Mouse (Mus musculus): ENCODE data around the gene Smim17. TPM values are rescaled to one million over a fixed set of nuclear protein-coding genes. Genes with fewer than 3 reads are reported as not detected.
A peak's percentile ranks its signal among the peaks of the same experiment; 100 is the strongest.
"Not testable (repeated sequence)": the region's sequence is repeated elsewhere in the genome, so short reads cannot be mapped to it uniquely, and the experiment has no call there.

The Smim17 gene
- polyA plus RNA-seq, 1 experiment from 2014 or later, result not detected

GRCm38 (mm10) chr7:6430342-6430741 is 31.8 kb downstream of the Smim17 start:
- H3K27me3 ChIP-seq (ENCODE audit: insufficient read depth, low read length), result no peaks in the 10 kb centered on the region
- H3K9me3 ChIP-seq (ENCODE audit: low read length), result no peaks in the 10 kb centered on the region; the same call in 1 of the 2 replicates
- WGBS (ENCODE audit: insufficient replicate concordance), result 15% methylated on average over 2 of the region's 2 CpGs
- no peak overlapping the region for H3K27ac ChIP-seq (ENCODE audit: low read depth)
- H3K4me3 ChIP-seq (ENCODE audit: low read depth, low read length), result no peak overlapping the region
- H3K36me3 ChIP-seq (replicated peaks; ENCODE audit: insufficient read depth, low read length), result no peaks in the 10 kb centered on the region
- DNase-seq, result peak; percentile 57
- H3K9ac ChIP-seq (replicated peaks), result no peak overlapping the region
- H3K4me2 ChIP-seq (ENCODE audit: low read depth, low read length), result no peak overlapping the region
- no peak for ATAC-seq
- no peaks in the 10 kb centered on the region for H3K4me1 ChIP-seq (ENCODE audit: insufficient read depth)
- TF ChIP-seq CTCF (IDR thresholded peaks at IDR 0.05; ENCODE audit: low read depth) (peak; percentile 71), EP300 (IDR thresholded peaks at IDR 0.05; ENCODE audit: low read depth) (no peak)

DNA sequence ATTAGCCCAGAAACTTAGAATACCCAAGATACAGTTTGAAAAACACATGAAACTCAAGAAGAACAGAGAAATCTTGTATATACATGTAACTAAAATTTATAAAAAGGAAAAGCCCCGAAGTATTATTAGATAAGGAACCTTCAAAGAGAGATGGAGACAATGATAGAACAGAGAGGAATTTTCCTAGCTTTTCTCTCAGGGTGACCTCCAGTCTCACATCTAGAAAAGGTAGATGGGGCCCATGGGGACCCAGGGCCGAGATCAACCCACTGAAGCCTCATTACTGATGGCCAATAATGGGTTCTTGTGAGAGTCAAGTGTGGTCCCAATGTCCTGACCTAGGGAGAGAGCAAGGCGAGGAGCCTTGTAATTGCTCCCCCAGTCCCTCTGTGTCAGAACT is 39.9 kb downstream of the Smim17 start, which contains the start of gene Olfr1344:
Gene Olfr1344, plus strand, starts transcription at position 301 of the 400 bp plus-strand sequence.
- H3K9ac ChIP-seq (replicated peaks), result no peak within 1 kb of the TSS
- no peak within 1 kb of the TSS for H3K4me3 ChIP-seq (ENCODE audit: low read depth, low read length)
- no peak within 1 kb of the TSS for H3K27ac ChIP-seq (ENCODE audit: low read depth)
- DNase-seq, result no peak
- H3K4me1 ChIP-seq (ENCODE audit: insufficient read depth), result no peaks in the 10 kb centered on the region
- 74% methylated on average over 3 of the region's 3 CpGs for WGBS (ENCODE audit: insufficient replicate concordance)
- no peak within 1 kb of the TSS for H3K4me2 ChIP-seq (ENCODE audit: low read depth, low read length)
- no peaks in the 10 kb centered on the region for H3K36me3 ChIP-seq (replicated peaks; ENCODE audit: insufficient read depth, low read length)
- TF ChIP-seq EP300 (IDR thresholded peaks at IDR 0.05; ENCODE audit: low read depth) (no peak), CTCF (IDR thresholded peaks at IDR 0.05; ENCODE audit: low read depth) (no peak)
- no peaks in the 10 kb centered on the region for H3K9me3 ChIP-seq (ENCODE audit: low read length)
- ATAC-seq, result no peak
- no peaks in the 10 kb centered on the region for H3K27me3 ChIP-seq (ENCODE audit: insufficient read depth, low read length)

DNA sequence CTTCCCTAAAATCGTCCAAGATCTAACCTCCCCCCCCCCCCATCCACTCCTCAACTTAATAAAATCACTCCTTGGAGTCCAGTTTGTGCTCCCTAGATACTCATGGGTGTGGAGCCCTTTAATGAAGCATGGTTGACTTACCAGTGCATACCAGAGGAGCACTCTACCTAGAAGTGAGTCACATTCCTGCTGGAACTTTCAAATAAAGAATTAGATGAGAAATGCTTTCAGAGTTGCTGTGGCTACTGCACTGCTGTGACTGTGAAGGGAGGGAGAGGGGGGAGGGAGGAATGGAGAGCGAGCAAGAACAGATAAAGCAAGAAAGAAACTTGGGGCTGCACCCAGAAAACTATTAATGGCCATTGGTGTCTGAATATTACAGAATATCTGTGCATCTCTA is 42.7 kb downstream of the Smim17 start:
- 53% methylated on average over 2 of the region's 2 CpGs for WGBS (ENCODE audit: insufficient replicate concordance)
- no peak for DNase-seq
- Histone ChIP-seq H3K9ac (replicated peaks) (no peak overlapping the region), H3K4me2 (ENCODE audit: low read depth, low read length) (no peak overlapping the region), H3K36me3 (replicated peaks; ENCODE audit: insufficient read depth, low read length) (no peaks in the 10 kb centered on the region), H3K27ac (ENCODE audit: low read depth) (no peak overlapping the region), H3K9me3 (ENCODE audit: low read length) (no peaks in the 10 kb centered on the region), H3K27me3 (ENCODE audit: insufficient read depth, low read length) (no peaks in the 10 kb centered on the region), H3K4me3 (ENCODE audit: low read depth, low read length) (no peak overlapping the region), H3K4me1 (ENCODE audit: insufficient read depth) (no peaks in the 10 kb centered on the region)
- no peak for ATAC-seq
- no peak for TF ChIP-seq EP300 (IDR thresholded peaks at IDR 0.05; ENCODE audit: low read depth)
- no peak for TF ChIP-seq CTCF (IDR thresholded peaks at IDR 0.05; ENCODE audit: low read depth)

- no peak overlapping the region for H3K4me2 ChIP-seq (ENCODE audit: low read depth, low read length)
- no peaks in the 10 kb centered on the region for H3K36me3 ChIP-seq (replicated peaks; ENCODE audit: insufficient read depth, low read length)
- DNase-seq (no peak), ATAC-seq (no peak)
- H3K9me3 ChIP-seq (ENCODE audit: low read length), result no peaks in the 10 kb centered on the region; the same call in 1 of the 2 replicates
- H3K4me1 ChIP-seq (ENCODE audit: insufficient read depth), result no peaks in the 10 kb centered on the region
- TF ChIP-seq EP300 (IDR thresholded peaks at IDR 0.05; ENCODE audit: low read depth) (no peak), CTCF (IDR thresholded peaks at IDR 0.05; ENCODE audit: low read depth) (no peak)
- no peak overlapping the region for H3K27ac ChIP-seq (ENCODE audit: low read depth)
- H3K4me3 ChIP-seq (ENCODE audit: low read depth, low read length), result no peak overlapping the region
- WGBS (ENCODE audit: insufficient replicate concordance), result 30% methylated on average over 5 of the region's 5 CpGs
- no peaks in the 10 kb centered on the region for H3K27me3 ChIP-seq (ENCODE audit: insufficient read depth, low read length)
- no peak overlapping the region for H3K9ac ChIP-seq (replicated peaks)
Measured at GRCm38 (mm10) chr7:6447771-6448170, 49.3 kb downstream of the Smim17 start.

- Histone ChIP-seq H3K9me3 (ENCODE audit: low read length) (no peaks in the 10 kb centered on the region), H3K4me3 (ENCODE audit: low read depth, low read length) (no peak within 1 kb of the TSS), H3K27me3 (ENCODE audit: insufficient read depth, low read length) (no peaks in the 10 kb centered on the region), H3K4me2 (ENCODE audit: low read depth, low read length) (no peak within 1 kb of the TSS), H3K9ac (replicated peaks) (no peak within 1 kb of the TSS), H3K27ac (ENCODE audit: low read depth) (no peak within 1 kb of the TSS), H3K4me1 (ENCODE audit: insufficient read depth) (no peaks in the 10 kb centered on the region), H3K36me3 (replicated peaks; ENCODE audit: insufficient read depth, low read length) (no peaks in the 10 kb centered on the region)
- DNase-seq, result no peak
- ATAC-seq, result no peak
- TF ChIP-seq EP300 (IDR thresholded peaks at IDR 0.05; ENCODE audit: low read depth), result no peak
- no peak for TF ChIP-seq CTCF (IDR thresholded peaks at IDR 0.05; ENCODE audit: low read depth)
Measured at GRCm38 (mm10) chr7:6455868-6456267, 57.4 kb downstream of the Smim17 start, which contains the start of gene Olfr1336. TSS of gene Olfr1336 (plus strand) at chr7:6456168.

DNA sequence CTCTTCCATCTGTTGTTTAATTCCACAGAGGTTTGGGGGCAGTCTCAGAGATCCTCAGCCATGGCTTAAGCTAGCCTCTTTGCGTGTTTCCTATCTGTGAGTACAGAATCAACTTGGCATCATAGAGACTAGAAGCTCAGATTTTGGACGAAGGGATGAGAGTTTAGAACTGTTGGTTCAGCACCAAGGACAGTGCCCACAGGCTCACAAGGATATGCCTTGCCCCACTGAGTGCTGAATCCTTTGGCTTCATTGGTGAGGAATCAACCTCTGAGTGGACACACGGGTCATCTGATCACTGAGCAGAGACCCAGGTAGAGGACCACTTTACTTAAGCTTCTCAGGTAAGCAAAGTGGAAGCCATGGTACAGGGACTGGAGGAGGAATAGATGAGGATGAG is 57.9 kb downstream of the Smim17 start:
- Histone ChIP-seq H3K4me3 (ENCODE audit: low read depth, low read length) (no peak overlapping the region), H3K36me3 (replicated peaks; ENCODE audit: insufficient read depth, low read length) (no peaks in the 10 kb centered on the region), H3K4me2 (ENCODE audit: low read depth, low read length) (no peak overlapping the region), H3K9ac (replicated peaks) (no peak overlapping the region), H3K27ac (ENCODE audit: low read depth) (no peak overlapping the region), H3K4me1 (ENCODE audit: insufficient read depth) (no peaks in the 10 kb centered on the region), H3K9me3 (ENCODE audit: low read length) (no peaks in the 10 kb centered on the region), H3K27me3 (ENCODE audit: insufficient read depth, low read length) (no peaks in the 10 kb centered on the region)
- no peak for TF ChIP-seq EP300 (IDR thresholded peaks at IDR 0.05; ENCODE audit: low read depth)
- TF ChIP-seq CTCF (IDR thresholded peaks at IDR 0.05; ENCODE audit: low read depth), result no peak
- WGBS (ENCODE audit: insufficient replicate concordance), result 34% methylated on average over 3 of the region's 3 CpGs
- no peak for DNase-seq
- no peak for ATAC-seq

DNA sequence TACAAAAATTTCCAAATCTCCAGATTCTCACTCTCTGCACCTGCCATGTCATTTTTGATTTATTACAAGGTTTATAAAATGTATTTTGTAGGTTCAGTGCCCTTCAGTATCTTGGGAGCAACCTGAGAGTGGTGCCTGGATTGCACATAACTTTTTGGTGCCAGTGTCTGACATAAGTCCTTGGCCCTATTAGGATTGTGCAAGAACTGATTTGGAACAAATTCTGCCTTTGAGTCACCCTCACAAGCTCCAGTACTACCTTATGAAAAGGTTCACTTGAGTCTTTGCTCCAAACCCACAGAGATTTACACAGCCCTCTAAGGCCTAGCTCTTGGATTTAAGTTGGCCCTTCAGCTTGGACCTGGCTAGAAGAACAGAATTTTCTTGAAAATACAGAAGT is 68.4 kb downstream of the Smim17 start, which contains the start of gene Olfr1346:
Gene Olfr1346, plus strand, starts transcription at position 151 of the 400 bp plus-strand sequence.
- H3K36me3 ChIP-seq (replicated peaks; ENCODE audit: insufficient read depth, low read length), result no peaks in the 10 kb centered on the region
- no peak within 1 kb of the TSS for H3K4me3 ChIP-seq (ENCODE audit: low read depth, low read length)
- H3K27me3 ChIP-seq (ENCODE audit: insufficient read depth, low read length), result no peaks in the 10 kb centered on the region
- DNase-seq (no peak), ATAC-seq (no peak)
- TF ChIP-seq EP300 (IDR thresholded peaks at IDR 0.05; ENCODE audit: low read depth) (no peak), CTCF (IDR thresholded peaks at IDR 0.05; ENCODE audit: low read depth) (no peak)
- no peak within 1 kb of the TSS for H3K4me2 ChIP-seq (ENCODE audit: low read depth, low read length)
- H3K4me1 ChIP-seq (ENCODE audit: insufficient read depth), result no peaks in the 10 kb centered on the region
- H3K27ac ChIP-seq (ENCODE audit: low read depth), result no peak within 1 kb of the TSS
- no peak within 1 kb of the TSS for H3K9ac ChIP-seq (replicated peaks)
- H3K9me3 ChIP-seq (ENCODE audit: low read length), result no peaks in the 10 kb centered on the region

- not testable (repeated sequence) for H3K9ac ChIP-seq (replicated peaks); DNase-seq; H3K4me3 ChIP-seq (ENCODE audit: low read depth, low read length); H3K27ac ChIP-seq (ENCODE audit: low read depth); H3K4me1 ChIP-seq (ENCODE audit: insufficient read depth); H3K36me3 ChIP-seq (replicated peaks; ENCODE audit: insufficient read depth, low read length); H3K9me3 ChIP-seq (ENCODE audit: low read length); H3K4me2 ChIP-seq (ENCODE audit: low read depth, low read length); H3K27me3 ChIP-seq (ENCODE audit: insufficient read depth, low read length); ATAC-seq
- 70% methylated on average over 2 of the region's 2 CpGs for WGBS (ENCODE audit: insufficient replicate concordance)
Measured at GRCm38 (mm10) chr7:6477633-6478032, 79.1 kb downstream of the Smim17 start.

Measured in liver, postnatal 0 days (tissue).